Mouse (Mus musculus): ENCODE measurements around the gene Hspb2. TPM values are rescaled to one million over a fixed set of nuclear protein-coding genes. Genes with fewer than 3 reads are reported as not detected.

Gene Hspb2
- polyA plus RNA-seq (2012; ENCODE audit: insufficient read depth, insufficient read length, missing spikeins), result 1.8 and 5.9 TPM in 2 replicates

GRCm38 (mm10) chr9:50752054-50752602 lies at the start of gene Hspb2:
Hspb2 (minus strand) TSS chr9:50752354.
- Histone ChIP-seq H3K27ac (replicated peaks; ENCODE audit: low read depth, low read length) (peak within 1 kb of the TSS; percentile 45), H3K4me3 (ENCODE audit: insufficient read depth, low read depth, low read length) (peak within 1 kb of the TSS; percentile 53), H3K4me1 (ENCODE audit: control insufficient read depth, insufficient read depth, insufficient read length, low read length) (no peaks in the 10 kb centered on the region)

DNA sequence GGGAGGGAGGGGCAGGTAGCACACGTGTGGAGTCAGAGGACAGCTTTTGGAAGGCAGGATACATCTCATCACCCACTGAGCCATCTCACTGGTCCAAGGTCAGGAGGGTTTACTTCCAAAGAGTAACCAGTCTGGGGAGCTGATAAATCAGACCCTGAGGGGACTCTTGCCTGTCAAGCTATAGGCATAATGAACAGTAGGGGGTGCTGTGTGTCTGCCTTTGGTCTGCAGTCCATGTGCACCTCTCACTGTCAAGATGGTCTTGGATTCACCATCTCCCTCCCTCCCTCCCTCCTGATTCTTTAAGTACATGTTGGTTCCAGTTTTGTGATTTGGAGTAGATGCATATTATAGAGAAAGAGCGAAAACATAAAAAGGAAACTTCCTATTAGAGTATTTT lies 48.8 kb upstream of the Hspb2 start:
- H3K4me3 ChIP-seq (ENCODE audit: insufficient read depth, low read depth, low read length), result no peak overlapping the region
- H3K27ac ChIP-seq (replicated peaks; ENCODE audit: low read depth, low read length), result no peak overlapping the region
- peaks cover 12% of the 10 kb centered on the region for H3K4me1 ChIP-seq (ENCODE audit: control insufficient read depth, insufficient read depth, insufficient read length, low read length)

DNA sequence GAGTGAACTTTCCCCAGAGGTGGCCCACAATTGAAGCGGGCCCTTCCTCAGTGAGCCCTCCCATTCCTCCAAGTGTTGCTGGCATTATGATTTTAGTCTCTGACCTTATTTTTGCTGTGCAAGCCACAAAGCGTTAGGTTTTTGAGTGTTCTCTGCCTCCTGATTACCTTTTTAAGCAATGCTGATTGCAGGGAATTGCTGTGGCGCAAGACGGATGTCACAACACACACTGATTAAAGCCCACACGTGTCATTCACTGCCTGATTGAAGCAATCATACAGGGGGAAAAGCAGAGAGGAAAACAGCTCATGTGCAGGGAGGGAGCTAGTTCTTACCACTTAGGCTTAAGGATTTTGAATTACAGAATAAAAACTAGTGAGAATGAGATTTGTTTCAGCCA lies 46.2 kb upstream of the Hspb2 start:
- H3K4me1 ChIP-seq (ENCODE audit: control insufficient read depth, insufficient read depth, insufficient read length, low read length), result peaks cover 14% of the 10 kb centered on the region
- H3K4me3 ChIP-seq (ENCODE audit: insufficient read depth, low read depth, low read length), result no peak overlapping the region
- H3K27ac ChIP-seq (replicated peaks; ENCODE audit: low read depth, low read length), result peak overlapping the region; percentile 98

- no peak overlapping the region for H3K4me3 ChIP-seq (ENCODE audit: insufficient read depth, low read depth, low read length)
- peaks cover 12% of the 10 kb centered on the region for H3K4me1 ChIP-seq (ENCODE audit: control insufficient read depth, insufficient read depth, insufficient read length, low read length)
- H3K27ac ChIP-seq (replicated peaks; ENCODE audit: low read depth, low read length), result peak overlapping the region; percentile 98
Observed at GRCm38 (mm10) chr9:50797641-50798040, 45.5 kb upstream of the Hspb2 start.

DNA sequence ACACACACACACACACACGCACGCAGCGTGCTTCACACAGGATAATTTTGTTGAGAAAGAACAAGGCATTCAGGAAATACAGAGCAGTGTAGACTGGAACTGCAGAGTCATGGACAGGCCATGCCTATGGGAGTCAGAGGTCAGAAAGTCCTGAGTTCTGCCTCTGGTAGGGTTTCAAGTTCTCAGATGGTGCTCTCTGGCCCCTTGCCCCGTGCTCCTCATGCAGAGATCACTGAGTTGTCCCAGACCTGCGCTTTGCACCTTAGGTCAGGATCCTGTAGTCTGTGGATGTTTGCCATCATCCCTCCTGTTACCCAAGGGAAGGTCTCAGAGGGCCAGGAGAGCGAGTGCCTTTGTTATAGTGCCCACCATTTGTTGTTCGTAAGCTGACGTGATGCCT lies 44.6 kb upstream of the Hspb2 start:
- H3K27ac ChIP-seq (replicated peaks; ENCODE audit: low read depth, low read length), result peak overlapping the region; percentile 87
- H3K4me3 ChIP-seq (ENCODE audit: insufficient read depth, low read depth, low read length), result no peak overlapping the region
- peaks cover 12% of the 10 kb centered on the region for H3K4me1 ChIP-seq (ENCODE audit: control insufficient read depth, insufficient read depth, insufficient read length, low read length)

DNA sequence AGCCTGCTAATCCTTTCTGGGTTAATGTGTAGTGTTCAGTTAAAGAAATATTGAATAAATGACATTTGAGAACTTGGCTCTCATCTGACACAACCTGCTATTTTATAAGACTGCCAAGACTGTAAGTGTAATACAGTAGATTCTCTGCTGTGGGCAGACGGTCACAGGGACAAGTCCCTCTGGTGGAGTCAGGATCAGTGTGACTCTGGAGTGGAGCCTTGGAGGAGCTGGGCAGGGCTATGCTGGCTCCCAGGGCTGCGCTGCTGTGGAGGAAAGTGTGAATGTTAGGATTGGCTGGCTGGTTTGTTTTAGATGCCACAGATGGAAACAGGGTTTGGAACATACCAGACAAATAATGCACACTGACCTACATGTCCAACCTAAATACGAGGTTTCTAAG lies 43.1 kb upstream of the Hspb2 start:
- Histone ChIP-seq H3K4me1 (ENCODE audit: control insufficient read depth, insufficient read depth, insufficient read length, low read length) (peaks cover 12% of the 10 kb centered on the region), H3K27ac (replicated peaks; ENCODE audit: low read depth, low read length) (no peak overlapping the region), H3K4me3 (ENCODE audit: insufficient read depth, low read depth, low read length) (no peak overlapping the region)

DNA sequence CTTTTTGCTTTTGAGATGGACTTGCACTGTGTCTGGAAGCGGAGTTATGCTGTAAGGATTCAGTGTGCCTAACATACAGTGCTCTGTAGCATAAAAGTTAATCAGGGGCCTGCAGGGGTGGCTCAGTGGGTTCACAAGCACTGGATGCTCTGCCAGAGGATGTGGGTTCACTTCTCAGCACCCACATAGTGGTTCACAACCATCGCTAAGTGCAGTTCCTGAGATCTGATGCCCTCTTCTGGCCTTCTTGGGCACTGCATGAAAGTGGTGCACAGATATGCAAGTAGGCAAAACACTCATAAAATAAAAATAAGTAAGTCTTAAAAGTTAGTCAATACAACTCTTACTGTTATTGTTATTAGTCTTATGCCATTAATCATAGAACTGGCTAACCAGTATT lies 30.0 kb upstream of the Hspb2 start:
- no peak overlapping the region for H3K27ac ChIP-seq (replicated peaks; ENCODE audit: low read depth, low read length)
- no peaks in the 10 kb centered on the region for H3K4me1 ChIP-seq (ENCODE audit: control insufficient read depth, insufficient read depth, insufficient read length, low read length)
- H3K4me3 ChIP-seq (ENCODE audit: insufficient read depth, low read depth, low read length), result no peak overlapping the region

DNA sequence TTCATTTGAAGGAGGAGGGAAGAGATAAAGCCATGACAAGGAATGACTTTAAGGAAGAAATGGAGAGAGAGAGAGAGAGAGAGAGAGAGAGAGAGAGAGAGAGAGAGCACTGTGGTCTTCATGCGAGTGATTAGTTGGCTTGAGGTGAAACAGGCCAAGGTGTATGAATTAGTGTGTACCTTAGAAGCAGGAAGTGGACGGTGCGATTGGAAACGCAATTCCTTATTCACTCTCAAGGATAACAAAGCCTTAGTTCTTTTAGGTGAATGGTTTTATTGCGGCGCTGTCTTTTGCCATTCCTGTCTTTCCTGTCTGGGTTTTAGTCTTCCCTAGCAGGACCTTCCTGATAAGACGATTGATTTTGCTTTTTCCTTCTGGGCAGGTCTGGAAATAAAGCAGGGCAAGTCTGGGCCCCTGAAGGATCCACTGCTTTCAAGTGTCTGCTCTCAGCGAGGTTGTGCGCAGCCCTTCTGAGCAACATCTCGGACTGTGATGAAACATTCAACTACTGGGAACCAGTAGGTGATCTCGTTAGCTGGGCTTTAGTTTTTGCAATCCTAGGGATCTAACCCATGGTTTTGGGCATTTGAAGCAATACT lies 24.1 kb upstream of the Hspb2 start:
- peak overlapping the region; percentile 67 for H3K4me3 ChIP-seq (ENCODE audit: insufficient read depth, low read depth, low read length)
- no peaks in the 10 kb centered on the region for H3K4me1 ChIP-seq (ENCODE audit: control insufficient read depth, insufficient read depth, insufficient read length, low read length)
- H3K27ac ChIP-seq (replicated peaks; ENCODE audit: low read depth, low read length), result no peak overlapping the region

GRCm38 (mm10) chr9:50775662-50776126 lies 23.5 kb upstream of the Hspb2 start:
- Histone ChIP-seq H3K27ac (replicated peaks; ENCODE audit: low read depth, low read length) (no peak overlapping the region), H3K4me3 (ENCODE audit: insufficient read depth, low read depth, low read length) (peak overlapping the region; percentile 67), H3K4me1 (ENCODE audit: control insufficient read depth, insufficient read depth, insufficient read length, low read length) (no peaks in the 10 kb centered on the region)

- Histone ChIP-seq H3K4me1 (ENCODE audit: control insufficient read depth, insufficient read depth, insufficient read length, low read length) (no peaks in the 10 kb centered on the region), H3K4me3 (ENCODE audit: insufficient read depth, low read depth, low read length) (peak within 1 kb of the TSS; percentile 67), H3K27ac (replicated peaks; ENCODE audit: low read depth, low read length) (peak within 1 kb of the TSS; percentile 51)
Observed at GRCm38 (mm10) chr9:50774991-50775612, 22.9 kb upstream of the Hspb2 start, which contains the start of the genes Alg9 and 1110032A03Rik. Alg9 (plus strand) TSS chr9:50775019. 1110032A03Rik (minus strand) TSS chr9:50775520.

GRCm38 (mm10) chr9:50774026-50774462 lies 21.9 kb upstream of the Hspb2 start:
- no peak overlapping the region for H3K4me3 ChIP-seq (ENCODE audit: insufficient read depth, low read depth, low read length)
- no peaks in the 10 kb centered on the region for H3K4me1 ChIP-seq (ENCODE audit: control insufficient read depth, insufficient read depth, insufficient read length, low read length)
- no peak overlapping the region for H3K27ac ChIP-seq (replicated peaks; ENCODE audit: low read depth, low read length)

GRCm38 (mm10) chr9:50770011-50770410 lies 17.9 kb upstream of the Hspb2 start:
- H3K27ac ChIP-seq (replicated peaks; ENCODE audit: low read depth, low read length), result no peak overlapping the region
- no peak overlapping the region for H3K4me3 ChIP-seq (ENCODE audit: insufficient read depth, low read depth, low read length)
- no peaks in the 10 kb centered on the region for H3K4me1 ChIP-seq (ENCODE audit: control insufficient read depth, insufficient read depth, insufficient read length, low read length)

GRCm38 (mm10) chr9:50768107-50769002 lies 16.2 kb upstream of the Hspb2 start, which contains the start of gene Fdxacb1:
Fdxacb1 (plus strand) TSS chr9:50768236.
- Histone ChIP-seq H3K4me3 (ENCODE audit: insufficient read depth, low read depth, low read length) (peak within 1 kb of the TSS; percentile 77), H3K4me1 (ENCODE audit: control insufficient read depth, insufficient read depth, insufficient read length, low read length) (no peaks in the 10 kb centered on the region), H3K27ac (replicated peaks; ENCODE audit: low read depth, low read length) (peak within 1 kb of the TSS; percentile 94)

DNA sequence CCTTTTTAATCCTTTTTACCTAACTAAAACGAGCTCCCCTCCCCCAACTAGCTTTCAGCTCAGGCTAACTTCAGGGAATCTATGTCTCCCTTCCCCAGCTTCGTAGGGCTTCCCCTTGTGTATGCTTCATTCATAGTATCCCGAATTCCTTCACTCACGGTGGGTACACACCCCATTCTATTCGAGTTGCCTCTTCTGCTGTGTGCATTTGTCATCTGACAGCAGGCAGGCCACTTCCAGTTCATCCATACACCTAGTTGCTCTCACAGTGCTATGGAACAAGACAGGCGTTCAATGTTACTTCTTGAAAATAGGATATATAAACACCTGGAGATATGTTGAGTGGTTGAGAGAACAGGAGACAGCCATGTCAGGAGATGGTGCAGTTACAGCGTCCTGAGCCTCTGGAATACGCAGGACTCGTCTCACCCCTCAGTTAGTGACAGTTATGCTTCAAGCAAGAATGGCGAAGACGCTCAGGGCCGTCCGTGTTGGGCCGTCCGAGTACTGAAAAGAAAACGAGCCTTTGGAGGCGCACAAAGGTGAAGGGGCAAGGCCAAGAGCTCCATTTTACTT lies 15.5 kb upstream of the Hspb2 start:
- Histone ChIP-seq H3K4me1 (ENCODE audit: control insufficient read depth, insufficient read depth, insufficient read length, low read length) (no peaks in the 10 kb centered on the region), H3K4me3 (ENCODE audit: insufficient read depth, low read depth, low read length) (peak overlapping the region; percentile 68), H3K27ac (replicated peaks; ENCODE audit: low read depth, low read length) (peak overlapping the region; percentile 79)
